Mouse (Mus musculus) olfactory bulb, adult 2 months (tissue): Measurements from ENCODE around the gene Pwp2.

ENCODE experiments used
- CTCF ChIP-seq: fragments of 200-500 bp; IDR thresholded peaks from 2 replicates; pipeline ENCODE4 v1.5.1; 2012; ENCODE audit warnings: low read depth, mild to moderate bottlenecking, low read length, moderate library complexity; ENCODE audit not compliant: insufficient read depth
- POLR2A ChIP-seq: fragments of 200-500 bp; IDR thresholded peaks from 2 replicates; pipeline ENCODE4 v1.6.1; 2012; ENCODE audit warnings: mild to moderate bottlenecking, low read depth, low read length, moderate library complexity; ENCODE audit not compliant: insufficient read depth

DNA sequence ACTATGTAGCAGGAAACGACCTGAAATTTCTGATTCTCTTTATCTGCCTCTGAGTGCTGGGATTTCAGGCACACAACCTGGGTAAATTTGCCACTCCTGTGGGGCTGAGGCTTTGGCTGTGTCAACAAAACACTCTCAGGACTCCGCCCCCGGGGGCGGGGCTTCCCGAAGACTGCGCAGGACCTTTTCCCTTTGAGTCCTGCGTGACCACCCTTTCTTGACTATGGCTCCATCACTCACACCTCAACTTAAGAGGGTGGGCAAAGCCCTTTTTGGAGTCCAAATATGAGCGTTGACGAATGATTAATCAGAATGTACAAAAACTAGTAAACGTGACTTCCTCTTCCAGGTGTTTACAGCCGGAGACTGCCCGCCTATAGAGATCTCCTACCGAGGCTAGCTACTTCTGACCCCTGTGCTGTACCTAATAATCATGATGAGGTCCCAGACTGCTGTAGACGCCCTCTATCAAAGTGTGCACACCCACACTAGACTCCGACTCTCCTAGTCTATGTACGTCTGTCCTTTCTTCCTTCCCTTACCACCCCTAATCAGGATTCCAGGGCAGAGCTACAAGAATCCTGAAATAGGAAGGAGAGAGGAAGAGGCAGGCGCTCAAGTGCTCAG is 25.6 kb downstream of the Pwp2 start:
- no peak for TF ChIP-seq CTCF
- TF ChIP-seq POLR2A: no peak
